Mouse (Mus musculus) forebrain, embryonic 14.5 days (tissue): ENCODE results near the gene Cyfip2. TPM values are rescaled to one million over a fixed set of nuclear protein-coding genes. Genes with fewer than 3 reads are reported as not detected.

Experiments used
- ATAC-seq: fragments of 200-750 bp; cut with Nextera tagmentation; 2 replicates; pipeline ENCODE4 v1.8.0; 2017; ENCODE audit warnings: mild to moderate bottlenecking, moderate library complexity
- DNase-seq: peaks from one replicate; pipeline ENCODE4 v3.0.0-alpha.2; 2015; ENCODE audit warnings: low spot score
- H3K27ac ChIP-seq: fragments of 300-500 bp; sonication (generic); 2 replicates; pipeline ENCODE4 v1.5.1; 2014; ENCODE audit warnings: low read depth, mild to moderate bottlenecking, control low read depth, low read length, moderate library complexity
- H3K27me3 ChIP-seq: fragments of 300-500 bp; sonication (generic); replicated peaks from 2 replicates; pipeline ENCODE4 v1.6.1; 2014; ENCODE audit warnings: low read length, control low read depth, mixed read lengths; ENCODE audit not compliant: control insufficient read depth, insufficient read depth
- H3K36me3 ChIP-seq: fragments of 300-500 bp; sonication (generic); 2 replicates; pipeline ENCODE4 v1.6.1; 2014; ENCODE audit warnings: low read length, control low read depth; ENCODE audit not compliant: control insufficient read depth, insufficient read depth
- H3K4me1 ChIP-seq: fragments of 300-500 bp; sonication (generic); 2 replicates; pipeline ENCODE4 v1.6.1; 2014; ENCODE audit warnings: antibody characterized with exemption, low read length, control low read depth; ENCODE audit not compliant: control insufficient read depth, insufficient read depth
- H3K4me2 ChIP-seq: fragments of 300-500 bp; sonication (generic); 2 replicates; pipeline ENCODE4 v1.6.1; 2014; ENCODE audit warnings: mild to moderate bottlenecking, control low read depth, low read length
- H3K4me3 ChIP-seq: fragments of 300-500 bp; sonication (generic); 2 replicates; pipeline ENCODE4 v1.5.1; 2014; ENCODE audit warnings: low read depth, low read length, control low read depth
- H3K9ac ChIP-seq: fragments of 300-500 bp; sonication (generic); 2 replicates; pipeline ENCODE4 v1.6.1; 2014; ENCODE audit warnings: mild to moderate bottlenecking, low read length, control low read depth, moderate library complexity
- H3K9me3 ChIP-seq: fragments of 300-500 bp; sonication (generic); replicated peaks from 2 replicates; pipeline ENCODE4 v1.6.1; 2016; ENCODE audit warnings: low read length, control low read depth, mixed read lengths; ENCODE audit not compliant: control insufficient read depth
- WGBS: fragments of 180-500 bp; shearing (Covaris S2); extraction: QIAGEN DNeasy Blood & Tissue Kit; methylation state at CpG from one replicate; pipeline ENCODE4 v1.1.7; 2014; 5-methylcytosine and 5-hydroxymethylcytosine counted together
- polyA plus RNA-seq: library from polyadenylated mRNA; unstranded; fragments of >200 nt; fragmentation: Nextera tagmentation; extraction: Ambion mirVana; gene quantifications from 2 replicates; pipeline ENCODE4 v1.2.1, GENCODE M21; 2014

Gene Cyfip2
- polyA plus RNA-seq, result 57.8 and 78.9 TPM in 2 replicates

DNA sequence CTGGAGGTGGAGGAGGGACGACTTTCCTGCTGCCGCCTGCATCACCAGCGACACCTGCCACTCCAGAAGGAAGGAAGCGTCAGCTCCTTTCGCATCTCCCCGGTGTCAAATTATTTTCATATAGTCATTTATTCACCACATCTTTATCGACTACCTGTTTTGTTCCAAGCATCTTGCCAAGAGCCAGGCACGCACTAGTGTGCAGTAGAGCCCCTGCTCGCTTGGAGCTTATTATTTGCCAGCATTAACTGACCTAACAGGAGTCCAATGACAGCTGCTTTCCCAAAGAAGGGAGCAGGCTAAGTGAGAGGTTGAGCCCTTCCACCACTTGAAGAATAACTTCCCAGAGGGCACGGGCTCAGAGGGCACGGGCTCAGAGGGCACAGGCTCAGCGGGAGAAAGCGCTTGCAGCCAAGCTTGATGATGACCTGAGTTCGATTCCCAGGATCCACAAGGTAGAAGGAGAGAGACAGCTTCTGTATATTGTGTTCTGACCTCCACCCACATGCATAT is at the start of gene Cyfip2:
TSS of gene Cyfip2 (minus strand) at position 337 of the 513 bp plus-strand sequence.
- H3K9me3 ChIP-seq, result no peaks in the 10 kb centered on the region; the same call in 1 of the 2 replicates
- H3K4me2 ChIP-seq, result peak within 1 kb of the TSS; percentile 91
- DNase-seq (no peak), ATAC-seq (peak; percentile 27)
- H3K27me3 ChIP-seq, result no peaks in the 10 kb centered on the region
- H3K36me3 ChIP-seq, result 0 out of 2 replicates have a peak, but pooled peaks cover 4% of the 10 kb centered on the region
- peaks cover 25% of the 10 kb centered on the region for H3K4me1 ChIP-seq
- peak within 1 kb of the TSS; percentile 96 for H3K9ac ChIP-seq
- peak within 1 kb of the TSS; percentile 88 for H3K27ac ChIP-seq
- 6% methylated on average over 14 of the region's 14 CpGs for WGBS
- H3K4me3 ChIP-seq, result peak within 1 kb of the TSS; percentile 94

DNA sequence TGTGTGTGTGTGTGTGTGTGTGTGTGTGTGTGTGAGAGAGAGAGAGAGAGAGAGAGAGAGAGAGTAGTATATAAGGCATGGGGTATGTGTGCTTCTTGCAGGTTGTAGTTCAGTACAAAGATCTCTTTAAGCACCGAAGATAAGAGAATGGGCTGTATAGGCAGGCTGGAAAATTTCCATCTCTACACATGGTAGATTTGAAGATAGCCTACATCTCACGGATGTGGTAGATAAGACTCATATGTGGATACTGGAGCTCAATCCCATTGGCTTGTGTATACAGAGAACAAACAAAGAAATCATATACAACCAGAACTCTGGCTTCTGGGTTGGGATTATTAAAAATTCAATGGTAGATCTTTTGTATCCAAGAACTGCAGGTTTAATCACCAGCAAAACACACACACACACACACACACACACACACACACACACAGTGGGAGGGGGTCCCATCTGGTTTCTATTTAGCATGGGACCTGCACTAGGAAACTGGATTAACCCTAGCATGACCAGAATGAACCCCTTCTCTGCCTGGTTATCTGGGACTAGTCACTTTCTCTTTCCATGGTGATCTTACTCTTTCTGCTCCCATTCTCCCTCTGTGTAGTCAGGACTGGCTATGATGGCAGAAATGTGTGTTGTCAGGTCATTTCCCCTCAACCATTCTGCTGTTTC is 48.5 kb upstream of the Cyfip2 start:
- DNase-seq, result no peak
- 81% methylated on average over 2 of the region's 2 CpGs for WGBS

DNA sequence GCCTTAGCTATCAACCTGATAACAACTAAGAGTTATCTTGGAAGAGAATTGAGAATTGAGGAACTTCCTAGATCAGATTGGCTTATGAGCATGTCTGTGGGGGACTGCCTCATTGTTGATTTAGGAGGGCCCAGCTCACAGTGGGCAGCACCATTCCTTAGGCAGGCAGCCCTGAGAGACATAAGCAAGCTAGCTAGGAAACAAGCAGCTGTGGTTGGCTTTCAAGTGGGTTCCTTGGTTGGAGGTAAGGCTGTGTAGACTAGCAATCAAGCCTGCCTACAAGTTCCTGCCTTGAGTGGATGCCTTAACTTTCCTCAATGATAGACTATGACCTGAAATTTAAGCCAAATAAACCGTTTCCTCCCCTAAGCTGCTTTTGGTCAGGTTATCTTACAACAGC is 45.7 kb upstream of the Cyfip2 start:
- no peaks in the 10 kb centered on the region for H3K36me3 ChIP-seq
- H3K4me1 ChIP-seq, result no peaks in the 10 kb centered on the region
- H3K27me3 ChIP-seq, result no peaks in the 10 kb centered on the region
- WGBS, result 61% methylated on average over 1 of the region's 1 CpGs
- ATAC-seq (no peak), DNase-seq (no peak)
- H3K9ac ChIP-seq, result no peak overlapping the region
- no peaks in the 10 kb centered on the region for H3K9me3 ChIP-seq
- no peak overlapping the region for H3K4me2 ChIP-seq
- H3K27ac ChIP-seq, result no peak overlapping the region
- no peak overlapping the region for H3K4me3 ChIP-seq

More for the DNA sequence above, 48.5 kb upstream of the Cyfip2 start:
- Histone ChIP-seq H3K4me3 (no peak overlapping the region), H3K36me3 (no peaks in the 10 kb centered on the region), H3K27ac (no peak overlapping the region), H3K4me2 (no peak overlapping the region), H3K27me3 (no peaks in the 10 kb centered on the region), H3K9me3 (no peaks in the 10 kb centered on the region), H3K9ac (no peak overlapping the region), H3K4me1 (no peaks in the 10 kb centered on the region)
- ATAC-seq, result no peak

DNA sequence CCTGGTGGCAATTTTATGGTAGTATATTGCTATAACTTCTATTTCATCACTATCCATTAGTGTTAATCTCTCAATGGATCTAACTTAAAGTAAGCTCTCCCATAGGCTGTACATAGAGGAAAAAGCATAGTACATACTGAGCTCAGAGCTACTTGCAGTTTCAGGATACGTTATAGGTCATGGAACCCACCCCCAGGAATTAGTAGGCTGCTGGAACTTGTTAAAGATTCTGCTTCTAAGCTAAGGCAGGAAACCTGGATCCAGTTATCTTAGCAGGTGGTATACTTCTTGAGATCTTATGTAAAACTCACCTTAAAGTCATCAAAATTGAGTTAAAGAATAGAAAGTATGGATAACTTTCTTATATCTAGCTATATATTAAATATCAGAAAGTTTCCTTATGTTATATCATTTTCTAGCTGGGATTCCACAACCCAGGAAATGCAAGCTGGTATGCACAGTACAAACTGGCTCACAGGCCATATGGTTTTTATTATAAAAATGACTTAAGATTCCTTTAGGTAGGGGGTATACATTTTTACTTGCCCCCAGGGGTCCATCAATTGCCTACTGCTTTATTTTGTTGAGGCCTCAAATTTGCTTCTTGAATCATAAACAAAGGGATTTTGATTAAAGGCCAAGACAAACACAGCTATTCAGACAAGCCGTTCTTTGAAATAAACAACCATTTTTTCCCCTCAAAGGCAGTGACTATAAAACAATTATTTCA is 37.2 kb upstream of the Cyfip2 start:
- DNase-seq, result peak; percentile 12
- 73% methylated on average over 2 of the region's 2 CpGs for WGBS
- no peak overlapping the region for H3K9ac ChIP-seq
- H3K4me1 ChIP-seq, result no peaks in the 10 kb centered on the region
- H3K27me3 ChIP-seq, result no peaks in the 10 kb centered on the region
- H3K9me3 ChIP-seq, result no peaks in the 10 kb centered on the region
- H3K27ac ChIP-seq, result no peak overlapping the region
- no peak overlapping the region for H3K4me2 ChIP-seq
- no peaks in the 10 kb centered on the region for H3K36me3 ChIP-seq
- no peak overlapping the region for H3K4me3 ChIP-seq
- ATAC-seq, result no peak

DNA sequence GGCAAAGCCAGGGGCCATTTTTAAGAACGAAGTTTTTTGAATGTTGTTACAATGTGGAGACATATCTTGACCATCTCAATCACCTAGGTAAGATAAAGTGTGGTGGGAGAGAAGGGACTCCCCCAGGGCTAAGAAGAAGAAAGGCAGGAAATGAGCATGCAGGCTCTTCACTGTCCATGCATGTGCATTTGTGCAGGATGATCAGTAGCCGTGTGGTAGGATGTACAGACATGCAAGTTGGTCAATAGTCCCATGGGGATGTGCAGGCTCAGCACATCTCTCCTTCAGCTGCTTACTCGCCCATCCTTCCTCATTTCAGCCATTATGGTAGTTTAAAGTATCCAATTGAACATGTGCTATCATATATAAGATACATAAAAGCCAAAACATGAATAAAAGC is 35.8 kb upstream of the Cyfip2 start:
- Histone ChIP-seq H3K4me3 (no peak overlapping the region), H3K36me3 (no peaks in the 10 kb centered on the region), H3K4me1 (no peaks in the 10 kb centered on the region), H3K27ac (no peak overlapping the region), H3K9me3 (no peaks in the 10 kb centered on the region), H3K4me2 (no peak overlapping the region), H3K27me3 (no peaks in the 10 kb centered on the region), H3K9ac (no peak overlapping the region)
- ATAC-seq (no peak), DNase-seq (no peak)
- 81% methylated on average over 3 of the region's 3 CpGs for WGBS

DNA sequence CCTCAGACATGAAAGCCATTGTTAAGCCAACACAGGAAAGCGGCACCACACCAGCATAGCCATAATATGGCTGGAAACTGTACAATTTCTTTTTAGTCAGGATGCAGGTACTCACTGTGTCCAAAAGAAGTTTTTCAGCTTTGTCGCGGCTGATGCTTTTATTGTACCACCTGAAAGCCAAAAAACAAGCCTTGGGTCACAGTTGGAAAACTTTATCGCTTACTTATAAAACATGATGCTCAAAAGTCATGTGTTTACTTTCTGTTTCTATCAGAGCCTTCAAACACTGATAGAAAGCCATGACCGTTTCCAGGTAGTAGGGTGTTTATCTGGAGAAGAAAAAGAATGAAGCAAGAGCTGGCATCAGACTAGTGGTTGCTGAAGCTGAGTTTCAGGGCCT is 35.1 kb upstream of the Cyfip2 start:
- WGBS, result 90% methylated on average over 5 of the region's 5 CpGs

DNA sequence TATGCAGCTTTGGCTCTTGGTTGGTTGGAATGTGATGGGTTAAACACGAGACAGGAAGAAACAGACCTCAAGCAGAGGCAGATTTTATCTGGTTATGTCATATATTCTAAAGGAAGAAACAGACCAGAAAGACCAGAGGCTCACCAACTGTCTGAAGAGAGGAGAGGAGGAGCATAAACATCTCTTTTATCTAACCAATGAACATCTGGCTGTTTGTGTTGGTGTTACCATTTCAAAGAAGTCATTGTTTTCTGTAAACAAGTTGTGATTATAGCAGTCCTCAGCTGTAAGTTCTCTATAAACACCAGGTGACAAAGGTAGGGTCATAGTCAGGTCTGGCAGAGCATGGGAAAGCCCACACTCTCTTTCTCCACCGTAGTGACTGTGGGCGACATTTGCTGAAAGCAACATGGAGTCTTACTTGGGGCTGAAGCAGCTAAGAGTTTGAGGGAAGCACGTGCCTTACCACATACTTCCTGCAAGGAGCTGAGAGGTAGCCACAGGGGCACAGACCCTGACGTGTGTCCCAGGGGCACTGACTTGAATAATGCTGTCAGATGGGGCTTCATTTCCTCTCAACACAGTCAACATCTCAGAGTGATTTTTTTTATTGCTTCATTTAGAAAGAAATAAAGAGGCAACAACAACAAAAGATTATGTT is 31.4 kb upstream of the Cyfip2 start:
- ATAC-seq (no peak), DNase-seq (no peak)
- no peak overlapping the region for H3K4me3 ChIP-seq
- no peaks in the 10 kb centered on the region for H3K27me3 ChIP-seq
- no peaks in the 10 kb centered on the region for H3K4me1 ChIP-seq
- WGBS, result 65% methylated on average over 5 of the region's 5 CpGs
- no peak overlapping the region for H3K9ac ChIP-seq
- no peak overlapping the region for H3K4me2 ChIP-seq
- no peaks in the 10 kb centered on the region for H3K36me3 ChIP-seq
- H3K9me3 ChIP-seq, result no peaks in the 10 kb centered on the region
- no peak overlapping the region for H3K27ac ChIP-seq

More for the DNA sequence above, 35.1 kb upstream of the Cyfip2 start:
- Histone ChIP-seq H3K9me3 (no peaks in the 10 kb centered on the region), H3K36me3 (no peaks in the 10 kb centered on the region), H3K4me2 (no peak overlapping the region), H3K27ac (no peak overlapping the region), H3K27me3 (no peaks in the 10 kb centered on the region), H3K4me1 (no peaks in the 10 kb centered on the region), H3K9ac (no peak overlapping the region), H3K4me3 (no peak overlapping the region)
- ATAC-seq (no peak), DNase-seq (no peak)

DNA sequence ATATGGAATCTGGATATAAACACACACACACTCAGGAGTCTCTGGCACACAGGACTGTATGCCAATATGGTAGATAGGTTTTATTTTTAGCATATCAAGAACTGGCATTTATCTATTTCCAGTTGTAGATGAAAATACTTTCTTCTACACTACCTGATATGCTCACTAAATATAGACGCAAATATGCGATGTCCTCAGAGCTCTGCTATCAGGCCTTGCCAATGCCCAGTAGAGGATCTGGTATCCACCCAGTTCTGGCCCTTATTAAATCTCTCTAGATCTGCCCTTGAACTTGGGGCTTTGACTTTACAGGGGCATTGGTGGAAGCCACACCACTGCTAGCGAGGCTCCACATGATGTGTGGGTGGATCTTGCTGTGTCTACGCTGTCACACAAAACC is 29.3 kb upstream of the Cyfip2 start:
- Histone ChIP-seq H3K27ac (no peak overlapping the region), H3K4me1 (no peaks in the 10 kb centered on the region), H3K4me3 (no peak overlapping the region), H3K27me3 (no peaks in the 10 kb centered on the region), H3K36me3 (no peaks in the 10 kb centered on the region), H3K4me2 (no peak overlapping the region), H3K9me3 (no peaks in the 10 kb centered on the region), H3K9ac (no peak overlapping the region)
- ATAC-seq (no peak), DNase-seq (no peak)
- WGBS, result 91% methylated on average over 4 of the region's 4 CpGs
